Mouse (Mus musculus) naive thymus-derived CD4-positive, alpha-beta T cell, adult 2 months (primary cell): ENCODE results near the gene Jmy.

Experiments
- DNase-seq: peaks from one replicate; pipeline ENCODE4 v3.0.0-alpha.2; 2011; ENCODE audit warnings: low read depth

Jmy gene

GRCm38 (mm10) chr13:93459566-93459965 lies 40.0 kb downstream of the Jmy start:
- no peak for DNase-seq

GRCm38 (mm10) chr13:93458616-93459015 lies 41.0 kb downstream of the Jmy start:
- no peak for DNase-seq

GRCm38 (mm10) chr13:93453275-93453674 lies 46.3 kb downstream of the Jmy start:
- no peak for DNase-seq

- no peak for DNase-seq
Measured at GRCm38 (mm10) chr13:93440167-93440566, 59.4 kb downstream of the Jmy start.

- no peak for DNase-seq
Measured at GRCm38 (mm10) chr13:93429205-93429604, 70.4 kb downstream of the Jmy start.

GRCm38 (mm10) chr13:93427920-93428876 lies 71.4 kb downstream of the Jmy start:
- DNase-seq = no peak

GRCm38 (mm10) chr13:93423224-93423623 lies 76.4 kb downstream of the Jmy start:
- no peak for DNase-seq

- DNase-seq = no peak
Measured at GRCm38 (mm10) chr13:93419779-93420178, 79.8 kb downstream of the Jmy start.

GRCm38 (mm10) chr13:93418292-93418691 lies 81.3 kb downstream of the Jmy start:
- no peak for DNase-seq

- no peak for DNase-seq
Measured at GRCm38 (mm10) chr13:93415055-93415454, 84.6 kb downstream of the Jmy start.

- no peak for DNase-seq
Measured at GRCm38 (mm10) chr13:93410343-93410742, 89.3 kb downstream of the Jmy start.

- no peak for DNase-seq
Measured at GRCm38 (mm10) chr13:93406855-93407254, 92.8 kb downstream of the Jmy start.

GRCm38 (mm10) chr13:93401947-93402346 lies 97.7 kb downstream of the Jmy start:
- DNase-seq = no peak

- DNase-seq = no peak
Measured at GRCm38 (mm10) chr13:93399710-93400216, 99.8 kb downstream of the Jmy start.

GRCm38 (mm10) chr13:93389242-93389625 lies 110.4 kb downstream of the Jmy start:
- no peak for DNase-seq

- peak; percentile 2 for DNase-seq
Measured at GRCm38 (mm10) chr13:93388594-93389241, 110.9 kb downstream of the Jmy start.

GRCm38 (mm10) chr13:93387440-93387839 lies 112.2 kb downstream of the Jmy start:
- no peak for DNase-seq

- DNase-seq = no peak
Measured at GRCm38 (mm10) chr13:93385147-93385546, 114.5 kb downstream of the Jmy start.

- no peak for DNase-seq
Measured at GRCm38 (mm10) chr13:93384481-93384880, 115.1 kb downstream of the Jmy start.

- DNase-seq = no peak
Measured at GRCm38 (mm10) chr13:93383620-93384019, 116.0 kb downstream of the Jmy start.

GRCm38 (mm10) chr13:93383092-93383491 lies 116.5 kb downstream of the Jmy start:
- DNase-seq = no peak

GRCm38 (mm10) chr13:93381301-93381700 lies 118.3 kb downstream of the Jmy start:
- no peak for DNase-seq
